Mouse (Mus musculus): ENCODE results near the gene Ino80d. TPM values are rescaled to one million over a fixed set of nuclear protein-coding genes. Genes with fewer than 3 reads are reported as not detected.

Gene Ino80d
- polyA plus RNA-seq, 1 experiment from 2014 or later = 10.5 TPM

GRCm38 (mm10) chr1:63089795-63090194, 24.7 kb downstream of the Ino80d start:
- H3K27ac ChIP-seq (ENCODE audit: low read length) = no peak overlapping the region
- H3K4me3 ChIP-seq (replicated peaks; ENCODE audit: low read length) = no peak overlapping the region
- no peak overlapping the region for H3K9ac ChIP-seq (ENCODE audit: low read length)
- no peaks in the 10 kb centered on the region for H3K9me3 ChIP-seq (replicated peaks; ENCODE audit: control insufficient read depth, low read length)
- WGBS = 88% methylated on average over 5 of the region's 5 CpGs
- H3K4me2 ChIP-seq (ENCODE audit: low read depth, low read length) = no peak overlapping the region
- H3K27me3 ChIP-seq (ENCODE audit: control insufficient read depth, insufficient read depth, low read length) = no peaks in the 10 kb centered on the region
- no peaks in the 10 kb centered on the region for H3K4me1 ChIP-seq (ENCODE audit: control insufficient read depth, insufficient read depth, low read length)
- peaks cover 11% of the 10 kb centered on the region; the same call in 1 of the 2 replicates for H3K36me3 ChIP-seq (ENCODE audit: control insufficient read depth, insufficient read depth, low read length)
- no peak for ATAC-seq (ENCODE audit: insufficient read depth, low FRiP score)

- no peaks in the 10 kb centered on the region for H3K27me3 ChIP-seq (ENCODE audit: control insufficient read depth, insufficient read depth, low read length)
- WGBS = 96% methylated on average over 1 of the region's 1 CpGs
- H3K4me1 ChIP-seq (ENCODE audit: control insufficient read depth, insufficient read depth, low read length) = no peaks in the 10 kb centered on the region
- no peak overlapping the region for H3K27ac ChIP-seq (ENCODE audit: low read length)
- no peak for ATAC-seq (ENCODE audit: insufficient read depth, low FRiP score)
- H3K4me2 ChIP-seq (ENCODE audit: low read depth, low read length) = no peak overlapping the region
- H3K9me3 ChIP-seq (replicated peaks; ENCODE audit: control insufficient read depth, low read length) = no peaks in the 10 kb centered on the region
- H3K36me3 ChIP-seq (ENCODE audit: control insufficient read depth, insufficient read depth, low read length) = peaks cover 11% of the 10 kb centered on the region; the same call in 1 of the 2 replicates
- no peak overlapping the region for H3K9ac ChIP-seq (ENCODE audit: low read length)
- no peak overlapping the region for H3K4me3 ChIP-seq (replicated peaks; ENCODE audit: low read length)
Measured at GRCm38 (mm10) chr1:63088614-63089013, 25.9 kb downstream of the Ino80d start.

GRCm38 (mm10) chr1:63080277-63080676, 34.2 kb downstream of the Ino80d start:
- H3K9me3 ChIP-seq (replicated peaks; ENCODE audit: control insufficient read depth, low read length) = no peaks in the 10 kb centered on the region
- no peak overlapping the region for H3K4me2 ChIP-seq (ENCODE audit: low read depth, low read length)
- ATAC-seq (ENCODE audit: insufficient read depth, low FRiP score) = no peak
- no peak overlapping the region for H3K9ac ChIP-seq (ENCODE audit: low read length)
- 57% methylated on average over 5 of the region's 5 CpGs for WGBS
- H3K27ac ChIP-seq (ENCODE audit: low read length) = no peak overlapping the region
- H3K27me3 ChIP-seq (ENCODE audit: control insufficient read depth, insufficient read depth, low read length) = no peaks in the 10 kb centered on the region
- peaks cover 3% of the 10 kb centered on the region; the same call in 1 of the 2 replicates for H3K36me3 ChIP-seq (ENCODE audit: control insufficient read depth, insufficient read depth, low read length)
- H3K4me1 ChIP-seq (ENCODE audit: control insufficient read depth, insufficient read depth, low read length) = no peaks in the 10 kb centered on the region
- no peak overlapping the region for H3K4me3 ChIP-seq (replicated peaks; ENCODE audit: low read length)

GRCm38 (mm10) chr1:63076383-63076782, 38.1 kb downstream of the Ino80d start:
- Histone ChIP-seq H3K9me3 (replicated peaks; ENCODE audit: control insufficient read depth, low read length) (no peaks in the 10 kb centered on the region), H3K27ac (ENCODE audit: low read length) (no peak overlapping the region), H3K4me3 (replicated peaks; ENCODE audit: low read length) (no peak overlapping the region), H3K36me3 (ENCODE audit: control insufficient read depth, insufficient read depth, low read length) (peaks cover 10% of the 10 kb centered on the region; the same call in 1 of the 2 replicates), H3K27me3 (ENCODE audit: control insufficient read depth, insufficient read depth, low read length) (no peaks in the 10 kb centered on the region), H3K4me2 (ENCODE audit: low read depth, low read length) (no peak overlapping the region), H3K4me1 (ENCODE audit: control insufficient read depth, insufficient read depth, low read length) (no peaks in the 10 kb centered on the region), H3K9ac (ENCODE audit: low read length) (no peak overlapping the region)
- 90% methylated on average over 2 of the region's 2 CpGs for WGBS
- no peak for ATAC-seq (ENCODE audit: insufficient read depth, low FRiP score)

GRCm38 (mm10) chr1:63071379-63071778, 43.1 kb downstream of the Ino80d start:
- no peaks in the 10 kb centered on the region for H3K4me1 ChIP-seq (ENCODE audit: control insufficient read depth, insufficient read depth, low read length)
- H3K36me3 ChIP-seq (ENCODE audit: control insufficient read depth, insufficient read depth, low read length) = peaks cover 36% of the 10 kb centered on the region
- H3K9ac ChIP-seq (ENCODE audit: low read length) = no peak overlapping the region
- H3K9me3 ChIP-seq (replicated peaks; ENCODE audit: control insufficient read depth, low read length) = no peaks in the 10 kb centered on the region
- no peaks in the 10 kb centered on the region for H3K27me3 ChIP-seq (ENCODE audit: control insufficient read depth, insufficient read depth, low read length)
- no peak overlapping the region for H3K27ac ChIP-seq (ENCODE audit: low read length)
- no peak overlapping the region for H3K4me2 ChIP-seq (ENCODE audit: low read depth, low read length)
- 81% methylated on average over 1 of the region's 1 CpGs for WGBS
- no peak overlapping the region for H3K4me3 ChIP-seq (replicated peaks; ENCODE audit: low read length)
- ATAC-seq (ENCODE audit: insufficient read depth, low FRiP score) = no peak

- no peak for ATAC-seq (ENCODE audit: insufficient read depth, low FRiP score)
- 86% methylated on average over 12 of the region's 12 CpGs for WGBS
- Histone ChIP-seq H3K36me3 (ENCODE audit: control insufficient read depth, insufficient read depth, low read length) (peaks cover 40% of the 10 kb centered on the region), H3K4me3 (replicated peaks; ENCODE audit: low read length) (no peak overlapping the region), H3K27ac (ENCODE audit: low read length) (no peak overlapping the region), H3K4me1 (ENCODE audit: control insufficient read depth, insufficient read depth, low read length) (0 out of 2 replicates have a peak, but pooled peaks cover under 1% of the 10 kb centered on the region), H3K4me2 (ENCODE audit: low read depth, low read length) (no peak overlapping the region), H3K27me3 (ENCODE audit: control insufficient read depth, insufficient read depth, low read length) (no peaks in the 10 kb centered on the region), H3K9me3 (replicated peaks; ENCODE audit: control insufficient read depth, low read length) (no peaks in the 10 kb centered on the region), H3K9ac (ENCODE audit: low read length) (no peak overlapping the region)
Measured at GRCm38 (mm10) chr1:63058361-63058760, 56.1 kb downstream of the Ino80d start.

GRCm38 (mm10) chr1:63057849-63058248, 56.6 kb downstream of the Ino80d start:
- Histone ChIP-seq H3K4me1 (ENCODE audit: control insufficient read depth, insufficient read depth, low read length) (0 out of 2 replicates have a peak, but pooled peaks cover 4% of the 10 kb centered on the region), H3K4me2 (ENCODE audit: low read depth, low read length) (no peak overlapping the region), H3K27ac (ENCODE audit: low read length) (no peak overlapping the region), H3K9ac (ENCODE audit: low read length) (no peak overlapping the region), H3K9me3 (replicated peaks; ENCODE audit: control insufficient read depth, low read length) (no peaks in the 10 kb centered on the region), H3K27me3 (ENCODE audit: control insufficient read depth, insufficient read depth, low read length) (no peaks in the 10 kb centered on the region), H3K4me3 (replicated peaks; ENCODE audit: low read length) (no peak overlapping the region), H3K36me3 (ENCODE audit: control insufficient read depth, insufficient read depth, low read length) (peaks cover 40% of the 10 kb centered on the region)
- WGBS = 79% methylated on average over 11 of the region's 11 CpGs
- ATAC-seq (ENCODE audit: insufficient read depth, low FRiP score) = no peak

GRCm38 (mm10) chr1:63057318-63057717, 57.1 kb downstream of the Ino80d start:
- Histone ChIP-seq H3K27ac (ENCODE audit: low read length) (no peak overlapping the region), H3K36me3 (ENCODE audit: control insufficient read depth, insufficient read depth, low read length) (peaks cover 40% of the 10 kb centered on the region), H3K27me3 (ENCODE audit: control insufficient read depth, insufficient read depth, low read length) (no peaks in the 10 kb centered on the region), H3K9ac (ENCODE audit: low read length) (no peak overlapping the region), H3K4me1 (ENCODE audit: control insufficient read depth, insufficient read depth, low read length) (0 out of 2 replicates have a peak, but pooled peaks cover 4% of the 10 kb centered on the region), H3K4me3 (replicated peaks; ENCODE audit: low read length) (no peak overlapping the region), H3K9me3 (replicated peaks; ENCODE audit: control insufficient read depth, low read length) (no peaks in the 10 kb centered on the region), H3K4me2 (ENCODE audit: low read depth, low read length) (no peak overlapping the region)
- no peak for ATAC-seq (ENCODE audit: insufficient read depth, low FRiP score)
- 93% methylated on average over 3 of the region's 3 CpGs for WGBS

GRCm38 (mm10) chr1:63055386-63055785, 59.1 kb downstream of the Ino80d start:
- Histone ChIP-seq H3K4me2 (ENCODE audit: low read depth, low read length) (no peak overlapping the region), H3K9ac (ENCODE audit: low read length) (no peak overlapping the region), H3K36me3 (ENCODE audit: control insufficient read depth, insufficient read depth, low read length) (peaks cover 24% of the 10 kb centered on the region), H3K4me1 (ENCODE audit: control insufficient read depth, insufficient read depth, low read length) (0 out of 2 replicates have a peak, but pooled peaks cover 4% of the 10 kb centered on the region), H3K27ac (ENCODE audit: low read length) (no peak overlapping the region), H3K4me3 (replicated peaks; ENCODE audit: low read length) (no peak overlapping the region), H3K9me3 (replicated peaks; ENCODE audit: control insufficient read depth, low read length) (no peaks in the 10 kb centered on the region), H3K27me3 (ENCODE audit: control insufficient read depth, insufficient read depth, low read length) (no peaks in the 10 kb centered on the region)
- no peak for ATAC-seq (ENCODE audit: insufficient read depth, low FRiP score)
- WGBS = 65% methylated on average over 3 of the region's 3 CpGs

Measured in stomach, embryonic 16.5 days (tissue).